Mouse (Mus musculus): ENCODE data around the gene Zic4. TPM values are rescaled to one million over a fixed set of nuclear protein-coding genes. Genes with fewer than 3 reads are reported as not detected.

Gene Zic4
- polyA plus RNA-seq, 1 experiment = not detected

DNA sequence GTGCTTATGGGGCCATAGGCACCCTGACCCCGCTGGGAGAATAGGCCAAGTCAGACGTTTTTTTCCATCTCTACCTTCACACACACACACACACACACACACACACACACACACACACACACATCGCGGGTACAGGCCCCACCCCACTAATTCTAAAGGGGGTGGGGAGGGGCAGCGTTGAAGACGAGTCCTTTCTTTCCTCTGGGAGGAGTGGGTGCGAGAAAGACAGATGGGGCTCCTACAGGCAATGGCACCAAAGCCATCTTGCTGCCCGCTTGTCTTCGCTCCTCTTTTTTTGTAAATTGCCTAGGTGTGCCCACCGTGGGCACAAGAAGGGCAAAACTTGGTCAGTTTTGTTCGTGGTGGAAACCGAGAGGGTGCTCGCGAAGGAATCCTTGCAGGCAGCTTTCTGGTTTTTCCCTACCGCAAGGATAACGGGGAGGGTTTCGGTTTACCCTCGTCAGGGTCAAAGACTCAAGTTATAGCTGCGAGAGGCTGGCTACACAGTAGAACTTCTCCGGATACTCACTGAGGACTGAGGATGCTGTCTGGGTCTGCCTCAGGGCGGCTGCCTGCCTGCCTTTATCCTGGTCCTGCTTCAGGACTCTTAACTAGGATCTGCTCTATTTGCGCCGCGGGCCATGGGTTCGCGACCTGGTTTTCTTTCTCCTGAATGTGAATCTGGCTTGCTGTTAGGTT lies 7.2 kb downstream of the Zic4 start:
- no peaks in the 10 kb centered on the region for H3K4me1 ChIP-seq (ENCODE audit: control insufficient read depth, insufficient read depth, low read length)
- TF ChIP-seq CTCF (IDR thresholded peaks at IDR 0.05; ENCODE audit: low read depth, low read length) = no peak
- TF ChIP-seq POLR2A (IDR thresholded peaks at IDR 0.05; ENCODE audit: insufficient read depth, low read length) = no peak
- TF ChIP-seq EP300 (IDR thresholded peaks at IDR 0.05; ENCODE audit: insufficient read depth, low read depth, low read length) = no peak
- no peaks in the 10 kb centered on the region for H3K36me3 ChIP-seq (ENCODE audit: control insufficient read depth, insufficient read depth, low read length, poor library complexity, severe bottlenecking)
- H3K4me3 ChIP-seq (ENCODE audit: low read depth, low read length) = no peak overlapping the region
- peaks cover 34% of the 10 kb centered on the region for H3K27me3 ChIP-seq (ENCODE audit: control insufficient read depth, insufficient read depth, low read length, poor library complexity, severe bottlenecking)
- no peak overlapping the region for H3K9ac ChIP-seq (ENCODE audit: low read depth, poor library complexity, severe bottlenecking)
- no peak overlapping the region for H3K27ac ChIP-seq (ENCODE audit: insufficient read depth, low read length)
- H3K9me3 ChIP-seq (replicated peaks; ENCODE audit: control insufficient read depth, insufficient read depth, low read length, poor library complexity, severe bottlenecking) = no peaks in the 10 kb centered on the region

DNA sequence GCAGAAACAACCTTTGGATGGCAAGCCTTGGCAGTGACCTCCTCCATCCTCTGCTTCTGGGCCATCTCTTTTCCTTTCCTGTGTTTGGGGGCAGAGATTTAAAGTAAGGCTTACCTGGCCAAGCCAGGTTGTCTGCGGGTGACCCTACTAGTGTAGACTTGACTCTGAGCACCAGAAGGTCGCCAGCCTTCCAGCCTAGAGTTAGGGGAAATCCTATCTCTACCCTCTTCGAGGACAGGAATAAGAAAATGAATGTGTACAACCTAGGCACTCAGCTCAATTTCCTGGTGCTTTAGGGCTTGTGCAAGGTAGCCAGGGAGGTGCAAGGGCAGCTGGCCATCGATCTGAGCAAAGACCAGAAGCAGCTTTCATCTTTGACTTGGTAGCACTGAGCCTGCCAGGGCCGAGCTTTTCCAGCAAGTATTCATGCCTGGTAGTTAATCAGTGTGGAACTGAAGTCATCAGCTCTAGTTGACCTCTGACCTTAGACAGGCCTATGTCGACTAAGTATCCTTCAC lies 8.0 kb downstream of the Zic4 start:
- Histone ChIP-seq H3K4me1 (ENCODE audit: control insufficient read depth, insufficient read depth, low read length) (no peaks in the 10 kb centered on the region), H3K27ac (ENCODE audit: insufficient read depth, low read length) (no peak overlapping the region), H3K4me3 (ENCODE audit: low read depth, low read length) (no peak overlapping the region), H3K9ac (ENCODE audit: low read depth, poor library complexity, severe bottlenecking) (no peak overlapping the region), H3K9me3 (replicated peaks; ENCODE audit: control insufficient read depth, insufficient read depth, low read length, poor library complexity, severe bottlenecking) (no peaks in the 10 kb centered on the region), H3K27me3 (ENCODE audit: control insufficient read depth, insufficient read depth, low read length, poor library complexity, severe bottlenecking) (peaks cover 30% of the 10 kb centered on the region), H3K36me3 (ENCODE audit: control insufficient read depth, insufficient read depth, low read length, poor library complexity, severe bottlenecking) (no peaks in the 10 kb centered on the region)
- TF ChIP-seq EP300 (IDR thresholded peaks at IDR 0.05; ENCODE audit: insufficient read depth, low read depth, low read length) (no peak), POLR2A (IDR thresholded peaks at IDR 0.05; ENCODE audit: insufficient read depth, low read length) (no peak), CTCF (IDR thresholded peaks at IDR 0.05; ENCODE audit: low read depth, low read length) (no peak)

DNA sequence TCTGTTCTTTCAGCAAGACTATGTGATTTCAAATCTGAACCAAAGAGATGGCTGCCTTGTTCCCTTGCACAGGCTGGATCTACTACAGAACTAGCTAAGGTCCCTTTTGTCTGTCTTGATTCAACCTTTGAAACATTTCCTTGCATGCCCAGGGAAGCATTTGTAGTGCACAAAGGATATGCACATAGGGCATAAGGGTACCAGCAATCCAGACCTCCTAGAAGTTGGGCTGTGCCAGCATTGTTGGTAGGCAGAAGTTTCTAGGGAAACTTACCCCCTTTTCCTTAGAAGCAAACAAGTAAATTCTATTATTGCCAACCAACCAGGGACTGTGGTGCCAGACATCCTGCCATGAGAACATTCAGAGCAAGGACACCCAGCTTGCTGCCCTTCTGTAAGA lies 8.8 kb downstream of the Zic4 start:
- H3K4me3 ChIP-seq (ENCODE audit: low read depth, low read length) = no peak overlapping the region
- H3K36me3 ChIP-seq (ENCODE audit: control insufficient read depth, insufficient read depth, low read length, poor library complexity, severe bottlenecking) = no peaks in the 10 kb centered on the region
- no peak overlapping the region for H3K27ac ChIP-seq (ENCODE audit: insufficient read depth, low read length)
- H3K9me3 ChIP-seq (replicated peaks; ENCODE audit: control insufficient read depth, insufficient read depth, low read length, poor library complexity, severe bottlenecking) = no peaks in the 10 kb centered on the region
- no peak overlapping the region for H3K9ac ChIP-seq (ENCODE audit: low read depth, poor library complexity, severe bottlenecking)
- H3K4me1 ChIP-seq (ENCODE audit: control insufficient read depth, insufficient read depth, low read length) = no peaks in the 10 kb centered on the region
- TF ChIP-seq EP300 (IDR thresholded peaks at IDR 0.05; ENCODE audit: insufficient read depth, low read depth, low read length) (no peak), CTCF (IDR thresholded peaks at IDR 0.05; ENCODE audit: low read depth, low read length) (no peak), POLR2A (IDR thresholded peaks at IDR 0.05; ENCODE audit: insufficient read depth, low read length) (no peak)
- peaks cover 35% of the 10 kb centered on the region for H3K27me3 ChIP-seq (ENCODE audit: control insufficient read depth, insufficient read depth, low read length, poor library complexity, severe bottlenecking)

DNA sequence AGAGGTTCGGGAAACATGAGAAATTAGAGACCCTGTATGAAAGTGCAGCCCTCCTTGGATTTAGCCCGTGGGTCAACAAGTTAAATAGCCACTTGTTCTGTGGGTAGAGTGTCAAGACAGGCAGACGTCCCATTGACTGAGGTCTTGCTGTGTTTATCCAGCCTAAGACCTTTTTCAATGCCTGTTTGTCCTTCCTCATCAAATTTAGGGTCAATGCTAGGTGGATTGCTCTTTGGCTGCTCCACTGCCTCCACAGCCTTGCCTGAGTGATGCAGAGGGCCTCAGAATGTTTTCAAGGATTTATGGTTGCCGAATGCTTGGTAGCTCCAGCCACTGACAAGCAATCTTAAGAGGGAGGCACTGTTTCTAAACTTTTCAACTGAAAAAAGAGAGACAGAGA lies 9.4 kb downstream of the Zic4 start:
- no peaks in the 10 kb centered on the region for H3K4me1 ChIP-seq (ENCODE audit: control insufficient read depth, insufficient read depth, low read length)
- H3K27me3 ChIP-seq (ENCODE audit: control insufficient read depth, insufficient read depth, low read length, poor library complexity, severe bottlenecking) = peaks cover 31% of the 10 kb centered on the region
- no peaks in the 10 kb centered on the region for H3K9me3 ChIP-seq (replicated peaks; ENCODE audit: control insufficient read depth, insufficient read depth, low read length, poor library complexity, severe bottlenecking)
- H3K4me3 ChIP-seq (ENCODE audit: low read depth, low read length) = no peak overlapping the region
- no peak for TF ChIP-seq CTCF (IDR thresholded peaks at IDR 0.05; ENCODE audit: low read depth, low read length)
- H3K27ac ChIP-seq (ENCODE audit: insufficient read depth, low read length) = no peak overlapping the region
- no peak overlapping the region for H3K9ac ChIP-seq (ENCODE audit: low read depth, poor library complexity, severe bottlenecking)
- H3K36me3 ChIP-seq (ENCODE audit: control insufficient read depth, insufficient read depth, low read length, poor library complexity, severe bottlenecking) = no peaks in the 10 kb centered on the region

DNA sequence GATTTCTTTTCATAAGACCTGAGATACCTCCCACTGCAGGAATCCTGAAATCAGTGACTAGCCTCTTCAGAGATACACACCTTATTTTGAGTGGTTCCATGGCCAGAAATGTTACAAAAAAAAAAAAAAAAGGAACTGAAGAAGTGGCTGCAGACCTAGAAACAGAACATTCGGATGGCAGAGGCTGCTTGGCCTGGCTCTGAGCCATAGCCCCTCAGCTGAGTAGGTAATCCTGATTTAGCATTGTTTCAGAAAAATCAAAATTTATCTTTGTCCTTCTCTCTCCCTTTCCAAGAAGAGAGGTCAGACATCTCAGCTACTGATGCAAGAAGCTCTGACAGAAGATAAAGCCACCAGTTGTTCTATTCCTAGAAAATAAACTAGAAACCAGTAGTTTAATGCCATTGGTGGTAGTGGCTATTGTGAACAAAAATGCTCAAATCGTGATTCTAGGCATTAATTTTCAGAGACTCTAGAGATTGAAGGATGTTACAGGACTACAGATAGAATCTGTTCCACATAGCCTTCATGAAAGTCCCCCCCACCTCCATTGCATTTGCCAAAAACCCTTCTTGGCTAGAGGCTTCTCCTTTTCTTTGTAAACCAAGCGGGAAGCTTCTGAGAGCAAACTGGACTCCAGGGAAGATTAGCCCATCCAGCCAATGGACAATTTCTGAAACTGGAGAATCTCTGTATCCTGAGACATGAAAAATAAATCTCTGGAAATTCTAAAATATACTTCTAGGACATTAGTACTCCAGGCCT lies 11.8 kb downstream of the Zic4 start:
- Histone ChIP-seq H3K9ac (ENCODE audit: low read depth, poor library complexity, severe bottlenecking) (no peak overlapping the region), H3K4me1 (ENCODE audit: control insufficient read depth, insufficient read depth, low read length) (no peaks in the 10 kb centered on the region), H3K27ac (ENCODE audit: insufficient read depth, low read length) (no peak overlapping the region)

DNA sequence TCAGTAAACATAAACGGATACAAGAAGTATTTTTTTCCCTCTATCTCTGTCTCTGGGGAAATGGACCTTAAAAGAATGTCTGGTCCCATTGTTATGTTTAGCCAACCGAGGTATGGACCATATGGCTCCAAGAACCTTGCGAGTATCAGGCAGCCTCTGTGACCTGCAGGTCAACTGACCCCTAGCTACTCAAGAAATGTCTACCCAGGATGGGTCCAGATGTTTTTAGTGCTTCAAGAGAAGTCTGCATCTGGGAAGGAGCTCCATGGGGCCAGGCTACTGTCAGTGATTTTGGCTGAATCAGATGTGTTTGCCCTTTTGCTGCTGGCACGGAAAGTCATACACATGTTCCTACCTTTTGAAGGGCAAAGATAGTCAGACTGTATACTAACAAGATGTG lies 12.5 kb downstream of the Zic4 start:
- H3K9me3 ChIP-seq (replicated peaks; ENCODE audit: control insufficient read depth, insufficient read depth, low read length, poor library complexity, severe bottlenecking) = no peaks in the 10 kb centered on the region
- peaks cover 34% of the 10 kb centered on the region for H3K27me3 ChIP-seq (ENCODE audit: control insufficient read depth, insufficient read depth, low read length, poor library complexity, severe bottlenecking)
- no peak overlapping the region for H3K27ac ChIP-seq (ENCODE audit: insufficient read depth, low read length)
- no peak overlapping the region for H3K9ac ChIP-seq (ENCODE audit: low read depth, poor library complexity, severe bottlenecking)
- no peaks in the 10 kb centered on the region for H3K4me1 ChIP-seq (ENCODE audit: control insufficient read depth, insufficient read depth, low read length)
- H3K36me3 ChIP-seq (ENCODE audit: control insufficient read depth, insufficient read depth, low read length, poor library complexity, severe bottlenecking) = no peaks in the 10 kb centered on the region
- H3K4me3 ChIP-seq (ENCODE audit: low read depth, low read length) = no peak overlapping the region
- no peak for TF ChIP-seq POLR2A (IDR thresholded peaks at IDR 0.05; ENCODE audit: insufficient read depth, low read length)
- TF ChIP-seq EP300 (IDR thresholded peaks at IDR 0.05; ENCODE audit: insufficient read depth, low read depth, low read length) = no peak
- no peak for TF ChIP-seq CTCF (IDR thresholded peaks at IDR 0.05; ENCODE audit: low read depth, low read length)

More for the DNA sequence above, 11.8 kb downstream of the Zic4 start:
- Histone ChIP-seq H3K9me3 (replicated peaks; ENCODE audit: control insufficient read depth, insufficient read depth, low read length, poor library complexity, severe bottlenecking) (no peaks in the 10 kb centered on the region), H3K27me3 (ENCODE audit: control insufficient read depth, insufficient read depth, low read length, poor library complexity, severe bottlenecking) (peaks cover 31% of the 10 kb centered on the region), H3K4me3 (ENCODE audit: low read depth, low read length) (no peak overlapping the region), H3K36me3 (ENCODE audit: control insufficient read depth, insufficient read depth, low read length, poor library complexity, severe bottlenecking) (no peaks in the 10 kb centered on the region)
- TF ChIP-seq POLR2A (IDR thresholded peaks at IDR 0.05; ENCODE audit: insufficient read depth, low read length) (no peak), CTCF (IDR thresholded peaks at IDR 0.05; ENCODE audit: low read depth, low read length) (no peak), EP300 (IDR thresholded peaks at IDR 0.05; ENCODE audit: insufficient read depth, low read depth, low read length) (no peak)
